Mouse (Mus musculus) neural tube, embryonic 12.5 days (tissue): ENCODE data around the gene Pomt2. TPM values are rescaled to one million over a fixed set of nuclear protein-coding genes. Genes with fewer than 3 reads are reported as not detected.
A peak's percentile ranks its signal among the peaks of the same experiment; 100 is the strongest.

Source experiments
- ATAC-seq: fragments of 200-750 bp; cut with Nextera tagmentation; 2 replicates; pipeline ENCODE4 v1.8.0; 2017; ENCODE audit warnings: low read depth, mild to moderate bottlenecking, moderate TSS enrichment, moderate library complexity; ENCODE audit not compliant: low FRiP score
- H3K27ac ChIP-seq: fragments of 300-500 bp; sonication (generic); 2 replicates; pipeline ENCODE4 v1.5.1; 2016
- H3K27me3 ChIP-seq: fragments of 300-500 bp; sonication (generic); replicated peaks from 2 replicates; pipeline ENCODE4 v1.6.1; 2016; ENCODE audit warnings: mild to moderate bottlenecking
- H3K36me3 ChIP-seq: fragments of 300-500 bp; sonication (generic); 2 replicates; pipeline ENCODE4 v1.6.1; 2016; ENCODE audit warnings: mild to moderate bottlenecking
- H3K4me1 ChIP-seq: fragments of 300-500 bp; sonication (generic); 2 replicates; pipeline ENCODE4 v1.6.1; 2016
- H3K4me2 ChIP-seq: fragments of 300-500 bp; sonication (generic); replicated peaks from 2 replicates; pipeline ENCODE4 v1.6.1; 2016; ENCODE audit warnings: mild to moderate bottlenecking
- H3K4me3 ChIP-seq: fragments of 300-500 bp; sonication (generic); 2 replicates; pipeline ENCODE4 v1.5.1; 2016
- H3K9ac ChIP-seq: fragments of 300-500 bp; sonication (generic); 2 replicates; pipeline ENCODE4 v1.6.1; 2016; ENCODE audit warnings: mild to moderate bottlenecking
- H3K9me3 ChIP-seq: fragments of 300-500 bp; sonication (generic); 2 replicates; pipeline ENCODE4 v1.6.1; 2016; ENCODE audit warnings: mild to moderate bottlenecking
- WGBS: fragments of 180-500 bp; shearing (Covaris S2); methylation state at CpG from one replicate; pipeline ENCODE4 v1.1.7; 2016; 5-methylcytosine and 5-hydroxymethylcytosine counted together
- polyA plus RNA-seq: library from polyadenylated mRNA; unstranded; fragments of >200 nt; fragmentation: Nextera tagmentation; extraction: Ambion mirVana; gene quantifications from 2 replicates; pipeline ENCODE4 v1.2.1, GENCODE M21; 2016

Gene Pomt2
- polyA plus RNA-seq, 1 experiment from 2014 or later, result 13.2 TPM

- no peak overlapping the region for H3K9ac ChIP-seq
- no peak overlapping the region for H3K4me2 ChIP-seq
- no peak for ATAC-seq
- 94% methylated on average over 4 of the region's 4 CpGs for whole genome bisulfite sequencing
- no peaks in the 10 kb centered on the region for H3K9me3 ChIP-seq
- H3K36me3 ChIP-seq, result peaks cover 31% of the 10 kb centered on the region
- no peaks in the 10 kb centered on the region for H3K4me1 ChIP-seq
- no peaks in the 10 kb centered on the region for H3K27me3 ChIP-seq
- no peak overlapping the region for H3K4me3 ChIP-seq
- H3K27ac ChIP-seq, result no peak overlapping the region
These were observed 25.7 kb downstream of the Pomt2 start for GRCm38 (mm10) chr12:87121918-87122589.

DNA sequence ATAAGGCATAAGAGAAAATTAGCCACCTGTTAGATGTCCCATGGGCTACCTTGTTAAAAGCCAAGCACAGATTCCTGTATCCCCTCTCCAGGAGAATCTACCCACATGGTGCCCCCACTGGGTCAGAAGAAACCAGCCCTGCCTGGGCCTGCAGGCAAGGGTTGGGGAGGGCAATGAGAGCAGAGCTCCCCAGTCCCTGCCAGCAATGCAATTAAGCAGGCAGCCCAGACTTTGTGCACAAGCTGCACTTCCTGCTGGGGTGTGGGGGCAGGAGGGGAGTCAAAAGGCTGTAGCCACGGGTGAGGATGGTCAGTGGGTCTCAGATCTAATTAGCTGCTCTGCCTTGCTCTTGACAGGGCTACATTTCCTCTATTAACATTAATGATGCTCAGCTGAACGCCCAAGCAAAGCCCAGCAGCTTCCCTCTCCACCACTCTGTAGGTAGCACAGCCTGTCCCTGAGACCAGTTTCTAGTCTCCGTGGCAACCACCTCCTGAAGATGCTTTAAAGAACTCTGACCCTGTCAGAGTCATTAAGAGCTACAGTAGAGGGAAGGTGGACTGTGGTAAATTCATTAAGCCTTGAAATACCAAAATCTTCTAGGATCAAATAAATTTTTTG, 40.3 kb downstream of the Pomt2 start:
- peaks cover 8% of the 10 kb centered on the region for H3K4me1 ChIP-seq
- ATAC-seq, result no peak
- no peak overlapping the region for H3K9ac ChIP-seq
- H3K36me3 ChIP-seq, result peaks cover 30% of the 10 kb centered on the region
- no peak overlapping the region for H3K4me2 ChIP-seq
- WGBS, result 33% methylated on average over 3 of the region's 3 CpGs
- no peak overlapping the region for H3K4me3 ChIP-seq
- H3K27ac ChIP-seq, result no peak overlapping the region
- H3K27me3 ChIP-seq, result peaks cover 6% of the 10 kb centered on the region
- no peaks in the 10 kb centered on the region for H3K9me3 ChIP-seq

DNA sequence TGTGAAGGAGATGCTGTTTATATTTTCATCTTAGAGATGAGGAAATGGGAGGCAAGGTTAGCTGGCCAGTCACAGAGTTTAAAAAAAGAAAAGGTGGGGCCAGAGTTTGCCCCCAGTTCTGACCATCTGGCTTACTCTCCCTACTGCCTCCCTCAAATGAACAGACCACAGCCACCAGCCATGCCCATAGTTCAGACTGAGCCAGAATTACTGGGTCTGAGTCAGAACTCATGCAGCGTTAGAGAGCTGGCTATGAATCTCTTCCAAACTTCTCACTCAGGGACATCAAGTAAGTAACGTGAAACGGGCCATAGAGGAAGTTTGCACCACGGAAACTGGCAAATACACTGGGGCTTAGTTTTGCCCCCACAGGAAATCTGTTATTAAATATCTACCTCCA, 43.0 kb downstream of the Pomt2 start:
- Histone ChIP-seq H3K27ac (no peak overlapping the region), H3K9me3 (no peaks in the 10 kb centered on the region), H3K4me2 (no peak overlapping the region), H3K4me1 (peaks cover 17% of the 10 kb centered on the region), H3K36me3 (peaks cover 12% of the 10 kb centered on the region; the same call in 1 of the 2 replicates), H3K4me3 (no peak overlapping the region), H3K27me3 (peaks cover 28% of the 10 kb centered on the region), H3K9ac (no peak overlapping the region)
- ATAC-seq, result no peak
- WGBS, result 94% methylated on average over 4 of the region's 4 CpGs

GRCm38 (mm10) chr12:87103471-87103870, 44.3 kb downstream of the Pomt2 start:
- Histone ChIP-seq H3K36me3 (peaks cover 5% of the 10 kb centered on the region; the same call in 1 of the 2 replicates), H3K4me2 (no peak overlapping the region), H3K27me3 (peaks cover 28% of the 10 kb centered on the region), H3K9ac (no peak overlapping the region), H3K9me3 (no peaks in the 10 kb centered on the region), H3K4me1 (peaks cover 17% of the 10 kb centered on the region), H3K27ac (no peak overlapping the region), H3K4me3 (no peak overlapping the region)
- no peak for ATAC-seq
- 95% methylated on average over 4 of the region's 4 CpGs for WGBS

DNA sequence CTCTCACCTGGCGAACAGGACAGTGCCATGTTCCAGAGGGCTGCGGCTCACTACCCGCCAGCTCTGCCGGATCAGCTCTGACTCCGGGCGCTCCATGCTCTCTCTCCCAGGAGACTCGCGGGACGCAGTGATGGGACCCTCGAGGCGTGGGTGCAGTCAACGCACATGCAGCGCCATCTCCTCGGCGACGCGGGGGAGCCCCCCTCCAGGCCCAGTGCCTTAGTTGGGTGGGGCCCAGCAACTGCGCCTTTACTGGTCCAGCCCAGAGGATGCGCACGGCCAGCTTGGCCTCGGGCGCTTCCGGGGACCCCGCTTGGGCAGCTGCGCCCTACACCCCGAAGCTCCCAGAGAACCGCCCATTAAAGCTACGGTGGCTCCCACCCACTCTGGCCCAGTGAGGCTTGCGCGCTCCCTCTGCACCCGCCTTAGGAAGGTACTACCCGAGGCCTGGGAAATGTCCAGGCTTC, 45.6 kb downstream of the Pomt2 start, which contains the start of gene Ngb:
TSS of gene Ngb (minus strand) at position 375 of the 467 bp plus-strand sequence.
- peak; percentile 44; the same call in 1 of the 2 replicates for ATAC-seq
- WGBS, result 3% methylated on average over 32 of the region's 32 CpGs
- Histone ChIP-seq H3K4me1 (peaks cover 12% of the 10 kb centered on the region), H3K4me3 (peak within 1 kb of the TSS; percentile 19), H3K27ac (no peak within 1 kb of the TSS), H3K27me3 (peaks cover 28% of the 10 kb centered on the region), H3K9ac (no peak within 1 kb of the TSS), H3K9me3 (no peaks in the 10 kb centered on the region), H3K36me3 (no peaks in the 10 kb centered on the region), H3K4me2 (peak within 1 kb of the TSS; percentile 59)

DNA sequence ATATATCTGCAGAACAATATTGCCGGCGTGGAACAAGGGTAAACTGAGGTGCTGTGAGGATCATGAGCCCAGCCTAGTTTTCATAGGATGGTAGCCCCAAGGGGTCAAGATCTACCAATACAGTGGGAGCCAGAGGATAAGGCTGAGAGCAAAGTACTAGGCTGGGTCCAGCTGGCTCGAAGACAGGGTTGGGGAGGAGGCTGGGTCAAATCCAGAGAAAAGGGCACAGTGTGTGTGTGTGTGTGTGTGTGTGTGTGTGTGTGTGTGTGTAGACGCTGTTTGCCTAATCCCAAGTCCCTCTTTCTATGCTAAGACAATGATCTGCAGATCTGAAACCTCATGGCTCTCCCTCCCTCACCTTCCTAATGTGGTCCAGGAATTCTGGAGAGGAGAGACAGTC, 47.4 kb downstream of the Pomt2 start:
- 86% methylated on average over 4 of the region's 4 CpGs for WGBS
- Histone ChIP-seq H3K9me3 (no peaks in the 10 kb centered on the region), H3K36me3 (no peaks in the 10 kb centered on the region), H3K27me3 (peaks cover 28% of the 10 kb centered on the region), H3K4me3 (no peak overlapping the region), H3K9ac (no peak overlapping the region), H3K27ac (no peak overlapping the region), H3K4me2 (no peak overlapping the region), H3K4me1 (peaks cover 11% of the 10 kb centered on the region)
- ATAC-seq, result no peak

DNA sequence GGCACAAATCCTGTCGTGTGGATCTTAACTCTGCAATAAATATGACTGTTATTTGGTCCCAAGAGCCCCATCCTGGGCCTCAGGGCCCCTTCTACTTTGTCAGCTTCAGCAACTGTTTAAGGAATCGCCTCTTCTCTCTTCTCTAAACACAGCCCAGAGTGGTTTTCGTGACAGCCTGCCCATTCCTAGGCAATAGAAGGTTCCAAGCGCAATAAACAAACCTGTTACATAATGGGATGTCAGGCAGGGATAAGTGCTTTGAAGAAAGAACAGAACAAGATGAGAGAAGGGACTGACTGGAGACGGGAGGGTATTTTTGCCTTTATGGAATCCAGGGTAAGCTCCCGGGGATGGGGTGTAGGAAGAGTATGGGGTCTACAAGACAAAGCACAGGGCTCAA, 54.1 kb downstream of the Pomt2 start:
- ATAC-seq, result no peak
- H3K27ac ChIP-seq, result no peak overlapping the region
- no peak overlapping the region for H3K9ac ChIP-seq
- no peaks in the 10 kb centered on the region for H3K36me3 ChIP-seq
- WGBS, result 68% methylated on average over 6 of the region's 6 CpGs
- H3K4me3 ChIP-seq, result no peak overlapping the region
- H3K9me3 ChIP-seq, result no peaks in the 10 kb centered on the region
- no peaks in the 10 kb centered on the region for H3K4me1 ChIP-seq
- no peaks in the 10 kb centered on the region for H3K27me3 ChIP-seq
- H3K4me2 ChIP-seq, result no peak overlapping the region

DNA sequence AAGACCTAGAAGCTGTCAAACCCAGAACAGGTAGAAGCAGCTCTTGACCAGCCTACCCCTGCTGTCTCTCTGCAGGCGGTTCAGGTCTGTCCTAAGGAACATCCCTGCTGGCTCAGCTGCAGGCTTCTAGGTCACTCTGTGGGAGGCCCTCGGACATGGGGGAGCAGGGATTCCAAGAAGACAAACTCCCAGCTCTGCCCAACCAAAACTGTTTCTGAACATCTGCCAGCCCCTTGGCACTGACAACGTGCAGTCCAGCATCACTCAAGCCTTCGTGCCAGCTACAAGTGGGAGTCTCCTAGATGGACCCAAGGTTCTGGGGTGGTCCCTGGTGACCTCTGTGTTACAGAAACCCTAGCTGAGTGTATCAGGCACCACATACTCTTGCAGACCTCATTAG, 54.5 kb downstream of the Pomt2 start:
- no peak overlapping the region for H3K4me3 ChIP-seq
- no peaks in the 10 kb centered on the region for H3K27me3 ChIP-seq
- no peaks in the 10 kb centered on the region for H3K4me1 ChIP-seq
- 85% methylated on average over 4 of the region's 4 CpGs for WGBS
- H3K9ac ChIP-seq, result no peak overlapping the region
- ATAC-seq, result no peak
- no peak overlapping the region for H3K4me2 ChIP-seq
- no peaks in the 10 kb centered on the region for H3K9me3 ChIP-seq
- H3K27ac ChIP-seq, result no peak overlapping the region
- no peaks in the 10 kb centered on the region for H3K36me3 ChIP-seq

- H3K4me3 ChIP-seq, result no peak overlapping the region
- H3K36me3 ChIP-seq, result no peaks in the 10 kb centered on the region
- no peak overlapping the region for H3K4me2 ChIP-seq
- ATAC-seq, result no peak
- H3K9me3 ChIP-seq, result no peaks in the 10 kb centered on the region
- H3K4me1 ChIP-seq, result no peaks in the 10 kb centered on the region
- 88% methylated on average over 2 of the region's 2 CpGs for WGBS
- no peak overlapping the region for H3K27ac ChIP-seq
- H3K27me3 ChIP-seq, result no peaks in the 10 kb centered on the region
- no peak overlapping the region for H3K9ac ChIP-seq
These were observed 55.9 kb downstream of the Pomt2 start for GRCm38 (mm10) chr12:87091916-87092315.

- Histone ChIP-seq H3K9ac (no peak overlapping the region), H3K4me1 (no peaks in the 10 kb centered on the region), H3K36me3 (no peaks in the 10 kb centered on the region), H3K9me3 (no peaks in the 10 kb centered on the region), H3K4me3 (no peak overlapping the region), H3K4me2 (no peak overlapping the region), H3K27ac (no peak overlapping the region), H3K27me3 (no peaks in the 10 kb centered on the region)
- 87% methylated on average over 2 of the region's 2 CpGs for WGBS
- ATAC-seq, result no peak
These were observed 58.1 kb downstream of the Pomt2 start for GRCm38 (mm10) chr12:87089701-87090100.

GRCm38 (mm10) chr12:87089255-87089654, 58.5 kb downstream of the Pomt2 start:
- no peak overlapping the region for H3K4me3 ChIP-seq
- no peaks in the 10 kb centered on the region for H3K4me1 ChIP-seq
- H3K27ac ChIP-seq, result no peak overlapping the region
- no peak for ATAC-seq
- no peaks in the 10 kb centered on the region for H3K9me3 ChIP-seq
- H3K9ac ChIP-seq, result no peak overlapping the region
- 76% methylated on average over 4 of the region's 4 CpGs for WGBS
- H3K4me2 ChIP-seq, result no peak overlapping the region
- H3K27me3 ChIP-seq, result no peaks in the 10 kb centered on the region
- no peaks in the 10 kb centered on the region for H3K36me3 ChIP-seq

GRCm38 (mm10) chr12:87088331-87088730, 59.4 kb downstream of the Pomt2 start:
- Histone ChIP-seq H3K4me1 (no peaks in the 10 kb centered on the region), H3K27ac (no peak overlapping the region), H3K4me2 (no peak overlapping the region), H3K9me3 (no peaks in the 10 kb centered on the region), H3K36me3 (no peaks in the 10 kb centered on the region), H3K4me3 (no peak overlapping the region), H3K27me3 (no peaks in the 10 kb centered on the region), H3K9ac (no peak overlapping the region)
- ATAC-seq, result no peak
- 43% methylated on average over 4 of the region's 4 CpGs for WGBS

GRCm38 (mm10) chr12:87087236-87087635, 60.5 kb downstream of the Pomt2 start:
- H3K4me2 ChIP-seq, result no peak overlapping the region
- H3K27ac ChIP-seq, result no peak overlapping the region
- H3K27me3 ChIP-seq, result no peaks in the 10 kb centered on the region; the same call in 1 of the 2 replicates
- H3K36me3 ChIP-seq, result no peaks in the 10 kb centered on the region
- ATAC-seq, result no peak
- no peak overlapping the region for H3K4me3 ChIP-seq
- H3K4me1 ChIP-seq, result no peaks in the 10 kb centered on the region
- WGBS, result 65% methylated on average over 7 of the region's 7 CpGs
- H3K9me3 ChIP-seq, result no peaks in the 10 kb centered on the region
- no peak overlapping the region for H3K9ac ChIP-seq
